Mouse (Mus musculus): ENCODE data around the gene Larp1. TPM values are rescaled to one million over a fixed set of nuclear protein-coding genes. Genes with fewer than 3 reads are reported as not detected.

Gene Larp1
- polyA plus RNA-seq (2014; fragmentation: Illumina TruSeq; extraction: RNeasy Lipid Tissue Mini Kit (QIAGEN cat#74804); ENCODE audit: low read depth, low replicate concordance) = 63.7 TPM

GRCm38 (mm10) chr11:58009051-58009515, at the start of gene Larp1:
Gene Larp1 (plus strand): TSS chr11:58009064.

GRCm38 (mm10) chr11:58093021-58093528, 84.2 kb downstream of the Larp1 start, which contains the start of gene Gm12248:
Gene Gm12248 (minus strand): TSS chr11:58093134.

DNA sequence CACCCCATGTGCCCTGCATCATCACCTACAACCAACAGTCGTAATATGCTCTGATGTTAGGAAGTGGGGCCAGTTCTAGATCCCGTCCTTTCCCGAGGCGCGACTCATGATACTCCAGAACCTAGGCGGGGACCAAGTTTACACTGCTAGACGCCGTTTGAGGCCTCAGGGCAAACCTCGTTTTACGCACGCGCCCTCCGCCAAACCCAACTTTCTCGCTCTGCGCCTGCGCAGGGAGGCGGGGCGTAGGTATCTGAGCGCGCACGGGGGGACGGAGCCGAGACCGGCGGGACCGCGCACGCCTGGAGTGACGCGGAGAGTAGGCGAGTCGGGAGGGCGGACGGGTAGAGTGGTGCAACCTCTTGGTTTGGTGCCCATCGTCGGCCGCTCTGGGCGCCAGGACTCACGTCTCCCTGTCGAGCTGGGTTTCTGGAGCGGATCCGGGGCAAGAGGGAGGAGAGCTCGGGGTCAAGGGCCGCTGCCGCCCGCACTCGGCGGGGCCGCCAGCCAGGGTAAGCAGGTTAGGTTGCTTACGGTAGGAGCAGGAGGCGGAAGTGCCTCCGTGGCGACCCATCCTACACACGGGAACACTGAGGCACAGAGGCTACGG, 94.9 kb downstream of the Larp1 start, which contains the start of gene Cnot8:
Gene Cnot8 (plus strand): TSS at position 457 of the 610 bp plus-strand sequence.

Other genes with a start within 250 kb of the Larp1 start
- gene Sap30l, start 207.4 kb upstream of the Larp1 start, polyA plus RNA-seq (2014; fragmentation: Illumina TruSeq; extraction: RNeasy Lipid Tissue Mini Kit (QIAGEN cat#74804); ENCODE audit: low read depth, low replicate concordance) = 19.3 TPM
- gene Hand1, start 176.2 kb upstream of the Larp1 start, polyA plus RNA-seq (2014; fragmentation: Illumina TruSeq; extraction: RNeasy Lipid Tissue Mini Kit (QIAGEN cat#74804); ENCODE audit: low read depth, low replicate concordance) = not detected
- gene Gm12248, start 84.1 kb downstream of the Larp1 start, polyA plus RNA-seq (2014; fragmentation: Illumina TruSeq; extraction: RNeasy Lipid Tissue Mini Kit (QIAGEN cat#74804); ENCODE audit: low read depth, low replicate concordance) = not detected
- gene Cnot8, start 95.1 kb downstream of the Larp1 start, polyA plus RNA-seq (2014; fragmentation: Illumina TruSeq; extraction: RNeasy Lipid Tissue Mini Kit (QIAGEN cat#74804); ENCODE audit: low read depth, low replicate concordance) = 42.1 TPM
- gene Gemin5, start 159.5 kb downstream of the Larp1 start, polyA plus RNA-seq (2014; fragmentation: Illumina TruSeq; extraction: RNeasy Lipid Tissue Mini Kit (QIAGEN cat#74804); ENCODE audit: low read depth, low replicate concordance) = 8.7 TPM
- gene Mrpl22, start 162.6 kb downstream of the Larp1 start, polyA plus RNA-seq (2014; fragmentation: Illumina TruSeq; extraction: RNeasy Lipid Tissue Mini Kit (QIAGEN cat#74804); ENCODE audit: low read depth, low replicate concordance) = 37.3 TPM
- 20.9 TPM for gene Igtp, start 190.5 kb downstream of the Larp1 start, polyA plus RNA-seq (2014; fragmentation: Illumina TruSeq; extraction: RNeasy Lipid Tissue Mini Kit (QIAGEN cat#74804); ENCODE audit: low read depth, low replicate concordance)
- 16.4 TPM for gene Irgm2, start 190.6 kb downstream of the Larp1 start, polyA plus RNA-seq (2014; fragmentation: Illumina TruSeq; extraction: RNeasy Lipid Tissue Mini Kit (QIAGEN cat#74804); ENCODE audit: low read depth, low replicate concordance)